In genomic region chr15:79547289-79547820, GRCm38 (mm10) we compare ENCODE assay signal across 8 mouse cellular contexts. TPM values are rescaled to one million over a fixed set of nuclear protein-coding genes. Genes with fewer than 3 reads are reported as not detected.
DNase-seq lines count a peak whose midpoint lies in the region; ATAC-seq and TF ChIP-seq lines count a peak whose summit lies in the region.

No protein-coding gene starts in this region.

- WGBS in heart, embryonic 14.5 days, result 72% methylated on average over 17 of the region's 17 CpGs
- 79% methylated on average over 17 of the region's 17 CpGs for WGBS in forebrain, embryonic 12.5 days
- WGBS in liver, embryonic 15.5 days (ENCODE audit: insufficient replicate concordance), result 79% methylated on average over 17 of the region's 17 CpGs

- intact Hi-C loops in heart, postnatal 14 days (cut with DNase I), result loop anchor here (5.0 kb wide), 1 partner anchor 35 kb away; no protein-coding TSS in a partner anchor
- intact Hi-C loops in gastrocnemius, postnatal 14 days (cut with DNase I; ENCODE audit: low total_unique reads), result no loop called here
- intact Hi-C loops in left cerebral cortex, postnatal 10 days (cut with DNase I), result loop anchor here (5.0 to 10.0 kb wide), 2 partner anchors 60 to 107 kb away; partner anchors contain the start of genes Cby1, Dmc1 and Fam227a

- H3K4me1 ChIP-seq in heart, embryonic 14.5 days (ENCODE audit: control insufficient read depth in 2 of 2, insufficient read depth in 2 of 2, low read length in 2 of 2), result peaks cover 7 to 18% of the 10 kb centered on the region in 2 experiments
- H3K4me1 ChIP-seq in ES-E14 (ENCODE audit: control insufficient read depth in 2 of 2, insufficient read depth in 2 of 2, low read length in 2 of 2, poor library complexity in 1 of 2), result peaks cover 0 to 4% of the 10 kb centered on the region in 2 experiments; a peak in 1 of 4 replicates
- H3K4me1 ChIP-seq in forebrain, embryonic 12.5 days, result peaks cover 27% of the 10 kb centered on the region
- peaks cover 28% of the 10 kb centered on the region for H3K4me1 ChIP-seq in liver, embryonic 15.5 days (replicated peaks)

- peak overlapping the region; percentile 75 for H3K9ac ChIP-seq in heart, embryonic 14.5 days (ENCODE audit: low read length)
- peak overlapping the region; percentile 87 for H3K9ac ChIP-seq in ES-E14 (ENCODE audit: insufficient read depth, low read depth, low read length, poor library complexity, severe bottlenecking)
- H3K9ac ChIP-seq in forebrain, embryonic 12.5 days, result no peak overlapping the region
- H3K9ac ChIP-seq in liver, embryonic 15.5 days, result peak overlapping the region; percentile 97; the same call in 1 of the 2 replicates

- no peak for DNase-seq in heart, postnatal 14 days
- DNase-seq in ES-E14 (ENCODE audit: low read depth, low spot score), result no peak
- no peak for DNase-seq in gastrocnemius, postnatal 14 days
- no peak for DNase-seq in yolk sac, embryonic 10.5 days (ENCODE audit: low spot score)
- no peak for DNase-seq in left cerebral cortex, postnatal 10 days (ENCODE audit: extremely low spot score in 1 of 2, low spot score in 2 of 2)

- H3K9me3 ChIP-seq in heart, embryonic 14.5 days (ENCODE audit: control insufficient read depth, low read length), result no peaks in the 10 kb centered on the region
- no peaks in the 10 kb centered on the region for H3K9me3 ChIP-seq in ES-E14 (ENCODE audit: control insufficient read depth, insufficient read depth, low read depth, low read length)
- no peaks in the 10 kb centered on the region for H3K9me3 ChIP-seq in forebrain, embryonic 12.5 days
- H3K9me3 ChIP-seq in liver, embryonic 15.5 days (replicated peaks), result no peaks in the 10 kb centered on the region

- in situ Hi-C loops in ES-E14 (cut with MboI; ENCODE audit: low sequenced_read_pairs in 2 of 2, unreplicated experiment in 2 of 2), result no loop called here

- no peaks in the 10 kb centered on the region for H3K27me3 ChIP-seq in heart, embryonic 14.5 days (ENCODE audit: control insufficient read depth, insufficient read depth, low read length)
- no peaks in the 10 kb centered on the region; the same call in 1 of the 2 replicates for H3K27me3 ChIP-seq in forebrain, embryonic 12.5 days
- H3K27me3 ChIP-seq in liver, embryonic 15.5 days, result peaks cover 27% of the 10 kb centered on the region

- H3K4me3 ChIP-seq in heart, embryonic 14.5 days (ENCODE audit: control insufficient read depth in 1 of 2, insufficient read depth in 1 of 2, low read depth in 1 of 2, low read length in 2 of 2), result peak overlapping the region; percentile 97
- H3K4me3 ChIP-seq in ES-E14 (ENCODE audit: insufficient read depth in 1 of 2, low read depth in 1 of 2, low read length in 2 of 2, poor library complexity in 1 of 2, severe bottlenecking in 1 of 2), result peak overlapping the region; percentile 2 to 59
- peak overlapping the region; percentile 92 for H3K4me3 ChIP-seq in forebrain, embryonic 12.5 days (replicated peaks)
- H3K4me3 ChIP-seq in liver, embryonic 15.5 days (replicated peaks), result peak overlapping the region; percentile 95

- H3K4me2 ChIP-seq in heart, embryonic 14.5 days (ENCODE audit: low read length), result peak overlapping the region; percentile 73
- peak overlapping the region; percentile 59 for H3K4me2 ChIP-seq in forebrain, embryonic 12.5 days
- peak overlapping the region; percentile 78 for H3K4me2 ChIP-seq in liver, embryonic 15.5 days

- H3K27ac ChIP-seq in heart, embryonic 14.5 days (replicated peaks in 1 of 2; ENCODE audit: control insufficient read depth in 1 of 2, insufficient read depth in 1 of 2, low read depth in 2 of 2, low read length in 2 of 2), result peak overlapping the region; percentile 97 to 99
- H3K27ac ChIP-seq in ES-E14 (ENCODE audit: insufficient read depth, low read depth, low read length, poor library complexity, severe bottlenecking), result peak overlapping the region; percentile 90
- peak overlapping the region; percentile 97 for H3K27ac ChIP-seq in forebrain, embryonic 12.5 days
- peak overlapping the region; percentile 98 for H3K27ac ChIP-seq in liver, embryonic 15.5 days (replicated peaks)

- peaks cover 21% of the 10 kb centered on the region for H3K36me3 ChIP-seq in heart, embryonic 14.5 days (ENCODE audit: control insufficient read depth, insufficient read depth, low read length)
- peaks cover 11% of the 10 kb centered on the region for H3K36me3 ChIP-seq in ES-E14 (ENCODE audit: control insufficient read depth, insufficient read depth, low read length, poor library complexity, severe bottlenecking)
- peaks cover 21% of the 10 kb centered on the region for H3K36me3 ChIP-seq in forebrain, embryonic 12.5 days (replicated peaks)
- H3K36me3 ChIP-seq in liver, embryonic 15.5 days (replicated peaks), result peaks cover 22% of the 10 kb centered on the region

- ATAC-seq in heart, embryonic 14.5 days (ENCODE audit: insufficient number of reproducible peaks, insufficient read depth, low FRiP score, low read depth), result no peak
- ATAC-seq in forebrain, embryonic 12.5 days (ENCODE audit: low FRiP score), result no peak; the same call in 1 of the 2 replicates
- ATAC-seq in liver, embryonic 15.5 days (ENCODE audit: insufficient read depth), result no peak

TF ChIP-seq in ES-E14, 5 proteins besides CTCF, POLR2A, EP300 and RAD21:
- TF ChIP-seq CHD2 (IDR thresholded peaks at IDR 0.05; ENCODE audit: low read depth, low read length) (no peak), MAFK (IDR thresholded peaks at IDR 0.05; ENCODE audit: insufficient read depth, low read depth, low read length) (no peak)

RNA-seq across cellular contexts. Expression of gene Ddx17, which starts 0.8 kb away (rescaled TPM):
- polyA plus RNA-seq in heart, embryonic 14.5 days (2014; fragmentation: Nextera tagmentation; extraction: Ambion mirVana), result 49.1 and 57.6 TPM in 2 replicates
- 100 to 1,000 TPM; 156 to 161 TPM for total RNA-seq in heart, postnatal 14 days (2021)
- total RNA-seq in ES-E14 (2012; rRNA removed), result 186 and 211 TPM in 2 replicates
- 76.2 and 77.5 TPM in 2 replicates for polyA plus RNA-seq in forebrain, embryonic 12.5 days (2016; fragmentation: Nextera tagmentation; extraction: Ambion mirVana)
- 11.6 and 12.8 TPM in 2 replicates for polyA plus RNA-seq in liver, embryonic 15.5 days (2015; fragmentation: Nextera tagmentation; extraction: Ambion mirVana)
- total RNA-seq in gastrocnemius, postnatal 14 days (2021), result 10 to 100 TPM; 75.8 to 77.4 TPM
- 100 to 1,000 TPM; 381 TPM for total RNA-seq in left cerebral cortex, postnatal 10 days (2021)

RNA-seq across cellular contexts. Expression of gene Kdelr3, which starts 31.1 kb away (rescaled TPM):
- polyA plus RNA-seq in heart, embryonic 14.5 days (2014; fragmentation: Nextera tagmentation; extraction: Ambion mirVana), result 42.2 and 54.1 TPM in 2 replicates
- 10 to 100 TPM; 13.0 to 13.5 TPM for total RNA-seq in heart, postnatal 14 days (2021)
- total RNA-seq in ES-E14 (2012; rRNA removed), result 16.2 and 25.6 TPM in 2 replicates
- 12.8 and 15.3 TPM in 2 replicates for polyA plus RNA-seq in forebrain, embryonic 12.5 days (2016; fragmentation: Nextera tagmentation; extraction: Ambion mirVana)
- 4.5 and 5.3 TPM in 2 replicates for polyA plus RNA-seq in liver, embryonic 15.5 days (2015; fragmentation: Nextera tagmentation; extraction: Ambion mirVana)
- total RNA-seq in gastrocnemius, postnatal 14 days (2021), result 10 to 100 TPM; 14.1 to 22.6 TPM
- 1 to 10 TPM; 1.4 to 1.6 TPM for total RNA-seq in left cerebral cortex, postnatal 10 days (2021)

RNA-seq across cellular contexts. Expression of gene Kcnj4, which starts 42.3 kb away (rescaled TPM):
- 0.20 TPM in 1 of 2 replicates, not detected in the other for polyA plus RNA-seq in heart, embryonic 14.5 days (2014; fragmentation: Nextera tagmentation; extraction: Ambion mirVana)
- under 1 TPM; 0.10 to 0.33 TPM for total RNA-seq in heart, postnatal 14 days (2021)
- total RNA-seq in ES-E14 (2012; rRNA removed), result 3.2 and 5.8 TPM in 2 replicates
- not detected in 2 replicates for polyA plus RNA-seq in forebrain, embryonic 12.5 days (2016; fragmentation: Nextera tagmentation; extraction: Ambion mirVana)
- not detected in 2 replicates for polyA plus RNA-seq in liver, embryonic 15.5 days (2015; fragmentation: Nextera tagmentation; extraction: Ambion mirVana)
- under 1 TPM in 1 of 2 experiments, not detected in 1; 0.08 TPM for total RNA-seq in gastrocnemius, postnatal 14 days (2021)
- total RNA-seq in left cerebral cortex, postnatal 10 days (2021), result 100 to 1,000 TPM; 116 to 124 TPM

RNA-seq across cellular contexts. Expression of gene Dmc1, which starts 57.6 kb away (rescaled TPM):
- polyA plus RNA-seq in heart, embryonic 14.5 days (2014; fragmentation: Nextera tagmentation; extraction: Ambion mirVana), result 1.8 TPM in 2 replicates
- under 1 TPM in 1 of 2 experiments, not detected in 1; 0.73 TPM for total RNA-seq in heart, postnatal 14 days (2021)
- total RNA-seq in ES-E14 (2012; rRNA removed), result 3.4 and 6.4 TPM in 2 replicates
- 1.4 and 1.8 TPM in 2 replicates for polyA plus RNA-seq in forebrain, embryonic 12.5 days (2016; fragmentation: Nextera tagmentation; extraction: Ambion mirVana)
- polyA plus RNA-seq in liver, embryonic 15.5 days (2015; fragmentation: Nextera tagmentation; extraction: Ambion mirVana), result 0.18 and 0.24 TPM in 2 replicates
- total RNA-seq in gastrocnemius, postnatal 14 days (2021), result under 1 TPM in 1 of 2 experiments, not detected in 1; 0.20 TPM
- total RNA-seq in left cerebral cortex, postnatal 10 days (2021), result 1 to 10 TPM; 1.0 to 1.4 TPM

Comparison
In these comparisons a context has a peak if more than half of its experiments do, and no peak if none do; other contexts are left out.
1. H3K4me3 ChIP-seq: peak in every context shown above with its lines; median percentile 97 in heart, embryonic 14.5 days; 95 in liver, embryonic 15.5 days; 92 in forebrain, embryonic 12.5 days; 30 in ES-E14.
2. RNA of gene Kcnj4, which starts 42.3 kb away (total RNA-seq): 116 to 124 TPM in left cerebral cortex, postnatal 10 days; 3.2 to 5.8 TPM in ES-E14, 0.10 to 0.33 TPM in heart, postnatal 14 days and 0.08 TPM in gastrocnemius, postnatal 14 days; every median in the first group is over 10 times any median in the second.
3. Peak in every context shown above with its lines, with median percentiles within 50 percentile points of each other: H3K27ac ChIP-seq and H3K4me2 ChIP-seq.